Mouse (Mus musculus) layer of hippocampus, adult 2 months (tissue): ENCODE results near the gene Tor3a. TPM values are rescaled to one million over a fixed set of nuclear protein-coding genes. Genes with fewer than 3 reads are reported as not detected.

Source experiments
- DNase-seq, 2 experiments: peaks; one replicate each; pipeline ENCODE4 v3.0.0; 2022; ENCODE audit warnings: low spot score in 2 of 2
- H3K27ac ChIP-seq: fragments of 200-600 bp; 2 replicates; pipeline ENCODE4 v1.8.1; 2022
- H3K4me3 ChIP-seq: fragments of 200-600 bp; 2 replicates; pipeline ENCODE4 v1.8.1; 2022; ENCODE audit warnings: mild to moderate bottlenecking
- CTCF ChIP-seq: fragments of 200-600 bp; conservative IDR thresholded peaks from 2 replicates; pipeline ENCODE4 v1.8.1; 2022; ENCODE audit warnings: antibody characterized with exemption, mild to moderate bottlenecking, moderate library complexity
- long read RNA-seq, 2 experiments: library from polyadenylated mRNA; stranded (forward); transcript quantifications; one replicate each; pipeline ENCODE4 v2.0.0; 2021; ENCODE audit warnings: borderline mapping rate in 2 of 2
- total RNA-seq, 2 experiments: library from RNA; stranded (reverse); gene quantifications; 2 replicates each; pipeline ENCODE4 v1.2.3; 2021

Tor3a gene
- total RNA-seq, result 1 to 10 TPM; 7.1 to 8.2 TPM
- long read RNA-seq, experiment 1, partial matches to known transcripts, result 0 of 4 reads
- long read RNA-seq, experiment 1, other reads (novel, unspliced or antisense), result 0 of 4 reads
- long read RNA-seq, experiment 2, transcript Tor3a-201 (6 exons, 3,285 nt), result major isoform, 9 of 11 reads
- long read RNA-seq, experiment 2, partial matches to known transcripts, result 0 of 11 reads
- long read RNA-seq, experiment 2, other reads (novel, unspliced or antisense), result 1 of 11 reads

- peak; percentile 58 to 66 for DNase-seq
- Histone ChIP-seq H3K4me3 (peak within 1 kb of the TSS; percentile 85), H3K27ac (peak within 1 kb of the TSS; percentile 88)
- no peak for TF ChIP-seq CTCF
Observed at GRCm38 (mm10) chr1:156674195-156675000, at the start of gene Tor3a. TSS of gene Tor3a (minus strand) at chr1:156674356.

DNA sequence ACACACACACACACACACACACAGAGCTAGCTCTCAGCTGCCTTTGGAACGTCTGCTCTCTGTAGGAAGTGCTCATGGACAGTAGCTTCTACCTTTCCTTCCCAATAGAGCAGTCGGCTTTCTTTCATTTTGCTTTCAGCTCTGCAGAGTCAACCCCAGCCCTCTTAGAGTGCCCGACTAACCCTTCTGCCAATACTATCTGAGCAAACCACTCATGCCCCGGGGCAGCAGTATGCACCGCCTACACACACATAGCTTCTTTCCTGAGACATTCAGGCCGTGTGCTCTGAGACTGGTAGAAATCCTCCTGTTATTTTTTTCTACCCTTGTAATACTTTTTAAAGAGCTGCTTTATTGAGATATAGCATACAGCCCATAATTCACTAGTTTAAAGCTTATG, 47.9 kb upstream of the Tor3a start:
- Histone ChIP-seq H3K4me3 (no peak overlapping the region), H3K27ac (no peak overlapping the region)
- no peak for DNase-seq
- no peak for TF ChIP-seq CTCF

GRCm38 (mm10) chr1:156720046-156720445, 45.9 kb upstream of the Tor3a start:
- DNase-seq, result no peak
- no peak for TF ChIP-seq CTCF
- Histone ChIP-seq H3K4me3 (no peak overlapping the region), H3K27ac (no peak overlapping the region)

DNA sequence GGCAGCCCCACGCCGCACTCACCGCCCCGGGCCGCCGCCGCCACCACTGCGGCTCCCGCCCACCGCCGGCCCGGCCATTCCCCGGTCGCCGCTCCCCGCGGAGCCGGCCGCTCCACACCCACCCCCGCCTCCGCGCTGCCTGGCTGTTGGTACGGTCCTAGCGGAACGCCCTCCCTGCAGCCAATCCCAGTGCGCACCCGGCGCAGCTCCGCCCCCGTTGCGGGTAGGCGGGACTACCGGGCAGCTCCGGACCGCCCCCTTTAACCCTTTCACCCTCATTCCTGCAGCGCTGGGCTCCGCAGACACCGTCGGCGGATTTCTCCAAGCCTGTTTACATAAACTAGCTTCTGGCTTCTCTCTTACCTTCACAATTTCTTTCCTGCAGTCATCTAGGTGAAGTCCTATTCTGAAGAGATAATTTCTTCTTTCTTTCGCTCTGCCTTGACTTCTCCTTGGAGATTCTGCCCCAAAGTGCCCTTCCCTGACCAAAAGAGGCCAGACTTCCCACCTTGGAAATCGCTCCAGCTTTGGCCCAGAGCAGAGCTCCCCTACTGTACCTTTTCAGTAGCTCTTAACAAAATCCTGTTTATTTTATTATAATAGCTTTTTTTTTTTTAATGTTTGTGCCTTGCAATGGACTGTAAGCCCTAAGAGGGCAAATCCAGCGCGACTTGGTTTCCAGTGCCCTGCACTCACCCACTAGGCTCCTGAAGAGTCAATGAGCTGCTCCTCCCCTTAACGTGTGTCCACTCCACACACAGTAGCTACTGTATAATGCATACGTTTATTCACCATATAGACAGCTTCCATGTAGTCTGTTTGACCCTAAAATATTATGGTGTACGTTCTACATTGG, 45.0 kb upstream of the Tor3a start, which contains the start of gene Fam20b:
TSS of gene Fam20b (minus strand) at position 137 of the 856 bp plus-strand sequence.
- peak; percentile 97 for DNase-seq
- Histone ChIP-seq H3K4me3 (peak within 1 kb of the TSS; percentile 97), H3K27ac (peak within 1 kb of the TSS; percentile 95)
- no peak for TF ChIP-seq CTCF

DNA sequence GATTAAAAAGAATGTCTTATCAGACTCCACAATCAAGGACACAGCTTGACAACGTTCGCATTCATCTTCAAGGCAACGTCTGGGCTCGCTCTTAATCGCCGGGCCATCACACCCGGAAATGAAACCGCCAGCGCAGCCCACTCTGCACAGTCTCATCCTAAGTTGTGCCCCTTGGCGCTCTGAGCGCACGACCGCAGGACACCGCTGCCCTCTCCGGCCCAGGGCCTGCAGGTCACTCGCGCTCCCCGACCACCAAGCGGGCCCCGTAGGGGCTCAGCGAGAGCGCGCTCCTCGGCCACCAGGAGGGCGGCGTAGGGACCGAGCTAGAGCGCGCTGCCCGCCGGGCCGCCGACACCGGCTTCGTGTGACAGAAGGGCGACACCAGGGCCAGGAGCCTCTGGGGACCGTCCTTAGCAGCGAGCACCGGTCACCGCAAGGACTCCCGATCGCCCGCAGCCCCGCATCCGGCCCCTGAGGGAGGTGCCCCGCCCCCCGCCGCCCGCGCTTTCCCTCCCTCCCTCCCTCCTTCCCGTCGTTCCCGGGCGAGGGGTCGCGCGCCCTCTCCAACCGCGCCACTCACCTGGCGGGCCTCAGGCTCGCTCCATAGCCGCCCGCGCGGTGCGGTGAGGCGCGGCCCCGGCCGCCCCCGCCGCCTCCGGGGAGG, 44.3 kb upstream of the Tor3a start:
- Histone ChIP-seq H3K4me3 (peak overlapping the region; percentile 97), H3K27ac (peak overlapping the region; percentile 95)
- peak in 1 of 2 experiments; percentile 23 for DNase-seq
- TF ChIP-seq CTCF, result peak; percentile 61

DNA sequence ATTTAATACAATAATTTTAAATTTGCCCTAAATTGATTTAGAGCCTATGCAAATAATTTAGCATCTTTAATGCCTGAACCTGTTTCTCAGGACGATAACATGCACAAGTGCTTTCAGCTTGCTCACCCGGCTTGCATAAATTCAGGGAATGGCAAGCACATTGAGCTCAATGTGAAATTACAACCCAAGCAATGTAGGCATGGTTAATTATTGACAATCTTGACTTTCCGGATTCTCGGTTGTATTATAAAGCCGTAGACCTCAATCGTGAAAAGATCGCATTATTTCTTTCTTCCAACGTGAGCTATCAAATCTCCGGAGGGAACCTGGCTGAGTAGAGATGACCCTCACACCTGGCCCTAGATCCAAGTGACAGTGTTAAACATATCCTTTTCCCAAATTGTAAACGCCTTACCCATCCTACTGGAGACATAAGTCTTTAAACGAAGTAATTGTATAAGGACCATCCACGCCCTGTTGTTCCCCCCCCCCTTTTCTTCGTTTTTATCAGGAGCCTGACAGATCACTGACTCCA, 43.7 kb upstream of the Tor3a start:
- no peak for DNase-seq
- H3K4me3 ChIP-seq, result peak overlapping the region; percentile 97
- peak overlapping the region; percentile 95 for H3K27ac ChIP-seq
- no peak for TF ChIP-seq CTCF

GRCm38 (mm10) chr1:156716681-156717080, 42.5 kb upstream of the Tor3a start:
- TF ChIP-seq CTCF, result no peak
- Histone ChIP-seq H3K27ac (no peak overlapping the region), H3K4me3 (no peak overlapping the region)
- no peak for DNase-seq

- Histone ChIP-seq H3K27ac (no peak overlapping the region), H3K4me3 (no peak overlapping the region)
- DNase-seq, result no peak
- no peak for TF ChIP-seq CTCF
Observed at GRCm38 (mm10) chr1:156710472-156711098, 36.4 kb upstream of the Tor3a start.

DNA sequence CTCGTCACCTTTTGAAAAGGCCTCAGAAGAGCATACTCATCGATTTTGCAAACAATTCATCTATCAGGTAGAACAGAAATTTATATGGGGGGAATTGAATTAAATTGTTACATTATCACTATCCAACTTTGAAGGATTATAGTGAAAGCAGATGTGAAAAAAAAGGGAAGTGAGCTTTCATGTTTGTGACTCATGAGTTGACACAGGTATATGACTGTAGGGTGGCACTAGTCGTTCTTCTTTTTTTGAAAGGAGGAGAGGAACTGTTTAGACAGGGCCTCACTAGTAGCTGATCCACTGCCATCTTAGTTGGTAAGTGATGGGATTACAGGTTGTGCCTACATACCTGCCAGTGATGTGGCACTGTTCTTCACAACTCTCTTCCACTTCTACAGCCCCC, 34.5 kb upstream of the Tor3a start:
- Histone ChIP-seq H3K27ac (no peak overlapping the region), H3K4me3 (no peak overlapping the region)
- TF ChIP-seq CTCF, result no peak
- DNase-seq, result no peak

DNA sequence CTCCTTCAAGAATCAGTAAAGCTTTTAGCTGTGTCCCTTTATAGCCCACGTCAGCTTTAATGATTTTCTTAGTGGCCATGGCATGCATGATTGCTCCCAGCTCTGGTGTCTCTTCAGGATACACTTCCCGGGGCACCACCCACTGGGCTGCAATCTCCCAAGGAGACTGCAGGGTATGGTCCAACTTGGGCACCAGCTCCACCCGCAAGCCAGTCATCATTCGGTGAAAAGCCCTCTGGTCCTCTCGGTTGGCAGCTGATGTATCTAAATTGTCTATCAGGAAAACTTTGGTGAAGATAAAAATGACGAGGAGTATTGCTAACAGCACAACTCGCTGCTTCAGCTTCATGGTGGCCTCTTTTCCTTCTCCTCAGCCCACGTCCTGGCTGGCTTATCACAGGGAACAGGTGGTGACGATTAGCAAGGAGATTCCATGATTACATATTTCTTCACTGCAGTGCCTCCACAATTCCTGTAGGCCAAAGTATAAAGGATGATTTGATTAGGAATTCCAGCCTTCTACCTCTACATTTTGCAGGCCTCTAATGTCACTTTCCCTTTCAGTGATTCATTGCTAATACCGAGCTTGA, 31.6 kb upstream of the Tor3a start:
- peak in 1 of 2 experiments; percentile 51 for DNase-seq

GRCm38 (mm10) chr1:156703444-156703843, 29.3 kb upstream of the Tor3a start:
- Histone ChIP-seq H3K27ac (no peak overlapping the region), H3K4me3 (no peak overlapping the region)
- no peak for DNase-seq
- no peak for TF ChIP-seq CTCF

More for the DNA sequence above, 31.6 kb upstream of the Tor3a start:
- peak; percentile 43; the same call in 1 of the 2 replicates for TF ChIP-seq CTCF
- Histone ChIP-seq H3K27ac (peak overlapping the region; percentile 37; the same call in 1 of the 2 replicates), H3K4me3 (no peak overlapping the region)
